Mouse (Mus musculus): ENCODE data around the gene Stx18. TPM values are rescaled to one million over a fixed set of nuclear protein-coding genes. Genes with fewer than 3 reads are reported as not detected.

Stx18 gene
- polyA plus RNA-seq, 1 experiment from 2014 or later = 47.6 TPM

GRCm38 (mm10) chr5:38184688-38185285 is 146.2 kb downstream of the Stx18 start:
- no peak for ATAC-seq (ENCODE audit: insufficient number of reproducible peaks, insufficient read depth, low FRiP score, low read depth)

GRCm38 (mm10) chr5:38187006-38187405 is 148.5 kb downstream of the Stx18 start:
- Histone ChIP-seq H3K4me2 (replicated peaks; ENCODE audit: low read depth, low read length) (no peak overlapping the region), H3K27me3 (ENCODE audit: control insufficient read depth, insufficient read depth, low read length) (no peaks in the 10 kb centered on the region), H3K36me3 (ENCODE audit: control insufficient read depth, insufficient read depth, low read length) (no peaks in the 10 kb centered on the region), H3K27ac (ENCODE audit: low read length) (no peak overlapping the region), H3K9me3 (ENCODE audit: control insufficient read depth, low read depth, low read length) (no peaks in the 10 kb centered on the region), H3K9ac (replicated peaks; ENCODE audit: low read depth, low read length) (no peak overlapping the region), H3K4me1 (ENCODE audit: control insufficient read depth, insufficient read depth, low read length) (no peaks in the 10 kb centered on the region), H3K4me3 (ENCODE audit: low read depth, low read length) (no peak overlapping the region)
- ATAC-seq (ENCODE audit: insufficient number of reproducible peaks, insufficient read depth, low FRiP score, low read depth) = no peak
- 89% methylated on average over 2 of the region's 2 CpGs for WGBS

More at GRCm38 (mm10) chr5:38184688-38185285, 146.2 kb downstream of the Stx18 start:
- Histone ChIP-seq H3K36me3 (ENCODE audit: control insufficient read depth, insufficient read depth, low read length) (no peaks in the 10 kb centered on the region), H3K9me3 (ENCODE audit: control insufficient read depth, low read depth, low read length) (no peaks in the 10 kb centered on the region), H3K4me1 (ENCODE audit: control insufficient read depth, insufficient read depth, low read length) (no peaks in the 10 kb centered on the region), H3K27ac (ENCODE audit: low read length) (no peak overlapping the region), H3K4me3 (ENCODE audit: low read depth, low read length) (no peak overlapping the region), H3K4me2 (replicated peaks; ENCODE audit: low read depth, low read length) (no peak overlapping the region), H3K27me3 (ENCODE audit: control insufficient read depth, insufficient read depth, low read length) (no peaks in the 10 kb centered on the region), H3K9ac (replicated peaks; ENCODE audit: low read depth, low read length) (no peak overlapping the region)
- WGBS = 73% methylated on average over 6 of the region's 6 CpGs

Other genes starting within 250 kb of the Stx18 start
- gene Msx1, start 214.2 kb upstream of the Stx18 start, polyA plus RNA-seq (2014; fragmentation: Nextera tagmentation; extraction: Ambion mirVana) = 2.1 and 3.6 TPM in 2 replicates
- gene Nsg1, start 121.2 kb downstream of the Stx18 start, polyA plus RNA-seq (2014; fragmentation: Nextera tagmentation; extraction: Ambion mirVana) = 21.9 and 22.2 TPM in 2 replicates
- 13.9 and 17.1 TPM in 2 replicates for gene Zbtb49, start 181.7 kb downstream of the Stx18 start, polyA plus RNA-seq (2014; fragmentation: Nextera tagmentation; extraction: Ambion mirVana)
- gene Lyar, start 181.7 kb downstream of the Stx18 start, polyA plus RNA-seq (2014; fragmentation: Nextera tagmentation; extraction: Ambion mirVana) = 90.3 and 99.8 TPM in 2 replicates
- gene Tmem128, start 221.4 kb downstream of the Stx18 start, polyA plus RNA-seq (2014; fragmentation: Nextera tagmentation; extraction: Ambion mirVana) = 77.0 and 78.4 TPM in 2 replicates
- 0.11 TPM in 1 of 2 replicates, not detected in the other for gene Otop1, start 237.2 kb downstream of the Stx18 start, polyA plus RNA-seq (2014; fragmentation: Nextera tagmentation; extraction: Ambion mirVana)

All from stomach, embryonic 14.5 days (tissue).